Mouse (Mus musculus) kidney, embryonic 14.5 days (tissue): ENCODE data around the gene Klhl29. TPM values are rescaled to one million over a fixed set of nuclear protein-coding genes. Genes with fewer than 3 reads are reported as not detected.

Source experiments
- ATAC-seq: fragments of 200-750 bp; cut with Nextera tagmentation; 2 replicates; pipeline ENCODE4 v1.8.0; 2017; ENCODE audit warnings: moderate number of reproducible peaks, mild to moderate bottlenecking, moderate TSS enrichment, moderate library complexity; ENCODE audit not compliant: low FRiP score, low TSS enrichment
- H3K27ac ChIP-seq: fragments of 300-500 bp; sonication (generic); 2 replicates; pipeline ENCODE4 v1.5.1; 2014; ENCODE audit warnings: low read depth, mild to moderate bottlenecking, low read length, moderate library complexity, mixed read lengths
- H3K27me3 ChIP-seq: fragments of 300-500 bp; sonication (generic); 2 replicates; pipeline ENCODE4 v1.6.1; 2014; ENCODE audit warnings: mild to moderate bottlenecking, low read length; ENCODE audit not compliant: control insufficient read depth, insufficient read depth
- H3K36me3 ChIP-seq: fragments of 300-500 bp; sonication (generic); 2 replicates; pipeline ENCODE4 v1.6.1; 2014; ENCODE audit warnings: low read length, mixed read lengths; ENCODE audit not compliant: control insufficient read depth, insufficient read depth
- H3K4me1 ChIP-seq: fragments of 300-500 bp; sonication (generic); 2 replicates; pipeline ENCODE4 v1.6.1; 2014; ENCODE audit warnings: low read length, mixed read lengths; ENCODE audit not compliant: control insufficient read depth, insufficient read depth
- H3K4me2 ChIP-seq: fragments of 300-500 bp; sonication (generic); replicated peaks from 2 replicates; pipeline ENCODE4 v1.6.1; 2014; ENCODE audit warnings: low read depth, mild to moderate bottlenecking, low read length
- H3K4me3 ChIP-seq: fragments of 300-500 bp; sonication (generic); 2 replicates; pipeline ENCODE4 v1.5.1; 2014; ENCODE audit warnings: mild to moderate bottlenecking, low read length
- H3K9ac ChIP-seq: fragments of 300-500 bp; sonication (generic); 2 replicates; pipeline ENCODE4 v1.6.1; 2014; ENCODE audit warnings: low read depth, mild to moderate bottlenecking, low read length, moderate library complexity
- H3K9me3 ChIP-seq: fragments of 300-500 bp; sonication (generic); 2 replicates; pipeline ENCODE4 v1.6.1; 2016; ENCODE audit warnings: low read length; ENCODE audit not compliant: control insufficient read depth
- WGBS: fragments of 180-500 bp; shearing (Covaris S2); extraction: QIAGEN DNeasy Blood & Tissue Kit; methylation state at CpG from one replicate; pipeline ENCODE4 v1.1.7; 2014; 5-methylcytosine and 5-hydroxymethylcytosine counted together
- polyA plus RNA-seq: library from polyadenylated mRNA; unstranded; fragments of >200 nt; fragmentation: Nextera tagmentation; extraction: Ambion mirVana; gene quantifications from 2 replicates; pipeline ENCODE4 v1.2.1, GENCODE M21; 2014

The Klhl29 gene
- polyA plus RNA-seq, 1 experiment from 2014 or later: 1.4 TPM

GRCm38 (mm10) chr12:5198254-5198653, 177.2 kb downstream of the Klhl29 start:
- Histone ChIP-seq H3K27ac (no peak overlapping the region), H3K4me3 (no peak overlapping the region), H3K4me2 (no peak overlapping the region), H3K27me3 (no peaks in the 10 kb centered on the region), H3K4me1 (no peaks in the 10 kb centered on the region), H3K9ac (no peak overlapping the region), H3K9me3 (no peaks in the 10 kb centered on the region), H3K36me3 (no peaks in the 10 kb centered on the region)
- ATAC-seq: no peak
- WGBS: 47% methylated on average over 4 of the region's 4 CpGs

GRCm38 (mm10) chr12:5194176-5194575, 181.3 kb downstream of the Klhl29 start:
- H3K36me3 ChIP-seq: no peaks in the 10 kb centered on the region
- 59% methylated on average over 6 of the region's 6 CpGs for WGBS
- H3K27ac ChIP-seq: no peak overlapping the region
- H3K9me3 ChIP-seq: no peaks in the 10 kb centered on the region
- peaks cover 11% of the 10 kb centered on the region for H3K4me1 ChIP-seq
- H3K4me2 ChIP-seq: no peak overlapping the region
- no peaks in the 10 kb centered on the region for H3K27me3 ChIP-seq
- no peak overlapping the region for H3K4me3 ChIP-seq
- ATAC-seq: no peak
- no peak overlapping the region for H3K9ac ChIP-seq

GRCm38 (mm10) chr12:5192380-5192718, 183.1 kb downstream of the Klhl29 start:
- H3K4me1 ChIP-seq: peaks cover 13% of the 10 kb centered on the region
- H3K9me3 ChIP-seq: no peaks in the 10 kb centered on the region
- ATAC-seq: no peak
- no peak overlapping the region for H3K9ac ChIP-seq
- WGBS: 50% methylated on average over 9 of the region's 9 CpGs
- H3K27ac ChIP-seq: peak overlapping the region; percentile 19; the same call in 1 of the 2 replicates
- H3K4me3 ChIP-seq: no peak overlapping the region
- no peaks in the 10 kb centered on the region for H3K36me3 ChIP-seq
- H3K4me2 ChIP-seq: peak overlapping the region; percentile 18; the same call in 1 of the 2 replicates
- no peaks in the 10 kb centered on the region for H3K27me3 ChIP-seq

- no peak overlapping the region for H3K4me3 ChIP-seq
- H3K36me3 ChIP-seq: no peaks in the 10 kb centered on the region
- H3K9ac ChIP-seq: no peak overlapping the region
- H3K9me3 ChIP-seq: no peaks in the 10 kb centered on the region
- WGBS: 13% methylated on average over 14 of the region's 14 CpGs
- H3K27ac ChIP-seq: peak overlapping the region; percentile 19; the same call in 1 of the 2 replicates
- peaks cover 13% of the 10 kb centered on the region for H3K4me1 ChIP-seq
- no peaks in the 10 kb centered on the region for H3K27me3 ChIP-seq
- peak overlapping the region; percentile 18 for H3K4me2 ChIP-seq
- ATAC-seq: peak; percentile 83
Measured at GRCm38 (mm10) chr12:5191628-5192379, 183.7 kb downstream of the Klhl29 start.

GRCm38 (mm10) chr12:5191206-5191605, 184.3 kb downstream of the Klhl29 start:
- Histone ChIP-seq H3K36me3 (no peaks in the 10 kb centered on the region), H3K4me1 (peaks cover 13% of the 10 kb centered on the region), H3K27ac (no peak overlapping the region; the same call in 1 of the 2 replicates), H3K9me3 (no peaks in the 10 kb centered on the region), H3K4me3 (no peak overlapping the region), H3K9ac (no peak overlapping the region), H3K4me2 (no peak overlapping the region), H3K27me3 (no peaks in the 10 kb centered on the region)
- ATAC-seq: no peak
- WGBS: 58% methylated on average over 4 of the region's 4 CpGs

GRCm38 (mm10) chr12:5189446-5190150, 185.9 kb downstream of the Klhl29 start:
- Histone ChIP-seq H3K36me3 (no peaks in the 10 kb centered on the region), H3K4me2 (no peak overlapping the region), H3K27me3 (no peaks in the 10 kb centered on the region), H3K27ac (no peak overlapping the region), H3K4me1 (peaks cover 13% of the 10 kb centered on the region), H3K4me3 (no peak overlapping the region), H3K9ac (no peak overlapping the region), H3K9me3 (no peaks in the 10 kb centered on the region)
- ATAC-seq: no peak
- 33% methylated on average over 15 of the region's 15 CpGs for WGBS

- Histone ChIP-seq H3K27ac (no peak overlapping the region; the same call in 1 of the 2 replicates), H3K4me3 (no peak overlapping the region), H3K4me1 (peaks cover 13% of the 10 kb centered on the region), H3K27me3 (no peaks in the 10 kb centered on the region), H3K36me3 (no peaks in the 10 kb centered on the region), H3K9me3 (no peaks in the 10 kb centered on the region), H3K4me2 (no peak overlapping the region), H3K9ac (no peak overlapping the region)
- 71% methylated on average over 7 of the region's 7 CpGs for WGBS
- no peak for ATAC-seq
Measured at GRCm38 (mm10) chr12:5188899-5189298, 186.6 kb downstream of the Klhl29 start.

- no peak for ATAC-seq
- H3K9me3 ChIP-seq: no peaks in the 10 kb centered on the region
- H3K9ac ChIP-seq: no peak overlapping the region
- no peak overlapping the region for H3K4me2 ChIP-seq
- peaks cover 13% of the 10 kb centered on the region for H3K4me1 ChIP-seq
- H3K27ac ChIP-seq: 0 out of 2 replicates have a peak overlapping the region, but pooled peaks have one; percentile 7
- H3K27me3 ChIP-seq: no peaks in the 10 kb centered on the region
- no peaks in the 10 kb centered on the region for H3K36me3 ChIP-seq
- WGBS: 81% methylated on average over 2 of the region's 2 CpGs
- H3K4me3 ChIP-seq: no peak overlapping the region
Measured at GRCm38 (mm10) chr12:5187773-5188333, 187.6 kb downstream of the Klhl29 start.

- Histone ChIP-seq H3K4me3 (no peak overlapping the region), H3K9me3 (no peaks in the 10 kb centered on the region), H3K27me3 (no peaks in the 10 kb centered on the region), H3K27ac (peak overlapping the region; percentile 37; the same call in 1 of the 2 replicates), H3K9ac (no peak overlapping the region), H3K36me3 (no peaks in the 10 kb centered on the region), H3K4me2 (no peak overlapping the region), H3K4me1 (peaks cover 12% of the 10 kb centered on the region; the same call in 1 of the 2 replicates)
- WGBS: 58% methylated on average over 1 of the region's 1 CpGs
- no peak for ATAC-seq
Measured at GRCm38 (mm10) chr12:5186645-5187044, 188.8 kb downstream of the Klhl29 start.
